Mouse (Mus musculus): ENCODE measurements around the gene Trf. TPM values are rescaled to one million over a fixed set of nuclear protein-coding genes. Genes with fewer than 3 reads are reported as not detected.

Gene Trf
- polyA plus RNA-seq, 1 experiment from 2014 or later, result 83.4 TPM

DNA sequence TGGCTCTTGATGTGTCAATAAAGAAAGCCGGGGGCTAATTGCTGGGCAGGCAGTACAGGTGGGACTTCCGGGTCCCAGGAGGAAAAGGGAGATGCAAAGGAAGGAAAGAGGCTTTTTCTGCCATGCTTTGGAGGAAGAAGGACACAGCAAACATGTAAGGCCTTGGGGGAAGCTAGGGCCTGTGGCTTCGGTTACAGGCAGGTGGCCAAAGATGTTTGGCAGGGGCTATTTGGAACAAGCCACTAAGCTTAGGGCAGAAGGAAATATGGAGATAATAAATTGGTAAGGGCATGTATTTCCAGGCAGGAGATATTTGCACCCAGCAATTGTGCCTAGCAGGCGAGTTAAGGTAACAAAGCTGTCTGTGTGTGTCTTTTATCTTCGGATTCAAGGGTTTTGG lies 22.7 kb upstream of the Trf start:
- ATAC-seq (ENCODE audit: low FRiP score, low TSS enrichment) (no peak), DNase-seq (ENCODE audit: low spot score) (no peak)
- TF ChIP-seq EP300 (optimal IDR thresholded peaks at IDR 0.05) (no peak), CTCF (IDR thresholded peaks at IDR 0.05; ENCODE audit: low read depth) (no peak)
- Histone ChIP-seq H3K9ac (ENCODE audit: low read length) (no peak overlapping the region), H3K27ac (replicated peaks) (no peak overlapping the region), H3K4me1 (replicated peaks; ENCODE audit: control insufficient read depth, insufficient read depth) (no peaks in the 10 kb centered on the region), H3K9me3 (ENCODE audit: control insufficient read depth, low read length) (no peaks in the 10 kb centered on the region), H3K4me2 (replicated peaks; ENCODE audit: low read depth) (no peak overlapping the region), H3K27me3 (ENCODE audit: control insufficient read depth, insufficient read depth, low read length) (no peaks in the 10 kb centered on the region), H3K36me3 (ENCODE audit: control insufficient read depth, insufficient read depth, low read length) (no peaks in the 10 kb centered on the region), H3K4me3 (ENCODE audit: low read depth, low read length) (no peak overlapping the region)
- 76% methylated on average over 5 of the region's 5 CpGs for WGBS

DNA sequence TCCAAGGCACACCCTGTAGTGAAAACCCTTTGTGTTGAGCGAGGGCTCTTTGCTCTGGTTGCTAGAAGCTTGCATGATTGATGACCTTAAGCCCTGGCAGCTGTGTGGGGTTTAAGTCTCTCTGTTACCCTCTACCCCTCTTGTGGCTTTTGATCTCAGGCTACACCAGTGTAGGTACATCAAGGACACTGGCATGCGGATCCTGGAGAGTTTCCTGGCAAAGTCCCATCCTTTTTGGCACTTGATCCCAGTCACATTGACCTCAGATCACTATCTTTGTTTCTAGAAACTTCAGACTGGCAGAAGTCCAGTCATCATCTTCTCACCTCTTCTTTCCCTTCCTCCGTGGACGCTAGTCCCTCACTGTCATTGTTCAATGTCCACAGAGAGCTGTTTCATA lies 18.4 kb upstream of the Trf start:
- H3K4me3 ChIP-seq (ENCODE audit: low read depth, low read length), result no peak overlapping the region
- no peak overlapping the region for H3K27ac ChIP-seq (replicated peaks)
- H3K4me1 ChIP-seq (replicated peaks; ENCODE audit: control insufficient read depth, insufficient read depth), result no peaks in the 10 kb centered on the region
- no peaks in the 10 kb centered on the region for H3K36me3 ChIP-seq (ENCODE audit: control insufficient read depth, insufficient read depth, low read length)
- no peaks in the 10 kb centered on the region for H3K9me3 ChIP-seq (ENCODE audit: control insufficient read depth, low read length)
- TF ChIP-seq CTCF (IDR thresholded peaks at IDR 0.05; ENCODE audit: low read depth) (no peak), EP300 (optimal IDR thresholded peaks at IDR 0.05) (no peak)
- no peak overlapping the region for H3K9ac ChIP-seq (ENCODE audit: low read length)
- no peaks in the 10 kb centered on the region for H3K27me3 ChIP-seq (ENCODE audit: control insufficient read depth, insufficient read depth, low read length)
- DNase-seq (ENCODE audit: low spot score) (no peak), ATAC-seq (ENCODE audit: low FRiP score, low TSS enrichment) (no peak)
- WGBS, result 32% methylated on average over 4 of the region's 4 CpGs
- no peak overlapping the region for H3K4me2 ChIP-seq (replicated peaks; ENCODE audit: low read depth)

DNA sequence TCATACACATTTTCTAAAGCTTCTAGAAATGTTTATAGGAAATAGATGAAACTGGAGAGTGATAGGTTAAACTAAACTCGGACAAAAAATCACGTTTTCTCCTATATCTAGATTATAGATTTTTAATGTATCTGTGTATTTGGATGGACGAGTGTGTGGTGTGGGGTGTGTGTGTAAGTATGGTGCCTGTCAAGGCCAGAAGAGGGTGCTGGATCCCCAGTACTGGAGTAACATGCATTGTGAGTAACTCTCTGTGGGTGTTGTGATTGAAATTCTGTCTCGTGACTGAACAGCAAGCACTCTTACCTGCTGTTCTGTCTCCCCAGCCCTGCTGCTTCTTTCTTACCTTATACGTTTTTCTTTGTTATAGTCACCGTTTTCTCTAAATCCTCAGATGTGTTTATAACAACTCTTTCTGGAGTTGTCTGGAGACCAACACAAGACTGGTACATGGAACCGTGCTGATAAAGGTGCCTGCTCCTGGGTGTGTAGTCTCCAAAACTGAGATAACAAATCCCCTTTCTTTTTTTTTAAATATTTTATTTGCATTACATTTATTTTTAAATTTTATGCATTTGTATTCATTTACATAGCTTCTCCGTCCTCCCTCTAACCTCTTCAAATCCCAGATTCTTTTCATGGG lies 16.4 kb upstream of the Trf start:
- H3K4me2 ChIP-seq (replicated peaks; ENCODE audit: low read depth), result no peak overlapping the region
- H3K9ac ChIP-seq (ENCODE audit: low read length), result no peak overlapping the region
- H3K9me3 ChIP-seq (ENCODE audit: control insufficient read depth, low read length), result no peaks in the 10 kb centered on the region
- H3K4me1 ChIP-seq (replicated peaks; ENCODE audit: control insufficient read depth, insufficient read depth), result no peaks in the 10 kb centered on the region
- WGBS, result 74% methylated on average over 8 of the region's 8 CpGs
- H3K27me3 ChIP-seq (ENCODE audit: control insufficient read depth, insufficient read depth, low read length), result no peaks in the 10 kb centered on the region
- H3K27ac ChIP-seq (replicated peaks), result no peak overlapping the region
- DNase-seq (ENCODE audit: low spot score) (no peak), ATAC-seq (ENCODE audit: low FRiP score, low TSS enrichment) (no peak)
- no peaks in the 10 kb centered on the region for H3K36me3 ChIP-seq (ENCODE audit: control insufficient read depth, insufficient read depth, low read length)
- TF ChIP-seq EP300 (optimal IDR thresholded peaks at IDR 0.05), result no peak
- peak; percentile 41 for TF ChIP-seq CTCF (IDR thresholded peaks at IDR 0.05; ENCODE audit: low read depth)
- H3K4me3 ChIP-seq (ENCODE audit: low read depth, low read length), result no peak overlapping the region

DNA sequence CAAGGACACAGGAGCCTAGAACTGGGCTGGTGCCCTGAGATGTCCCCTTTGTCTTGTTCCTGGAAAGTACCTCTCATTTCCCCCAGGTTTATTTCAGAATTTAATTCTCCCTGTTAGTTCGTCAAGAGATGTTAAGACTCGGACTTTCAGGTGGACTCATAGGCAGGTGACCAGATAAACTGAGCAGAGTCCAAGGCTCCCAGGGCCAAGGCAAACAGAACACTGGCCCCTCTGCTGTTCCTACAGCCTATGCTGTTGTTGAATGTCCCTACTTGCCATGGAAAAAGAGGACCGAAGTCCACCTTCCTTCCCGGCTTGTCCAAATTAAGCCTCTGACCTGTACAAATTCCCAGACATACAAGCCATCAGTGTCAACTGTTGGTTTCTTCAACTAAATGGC lies 13.4 kb upstream of the Trf start:
- ATAC-seq (ENCODE audit: low FRiP score, low TSS enrichment) (no peak), DNase-seq (ENCODE audit: low spot score) (no peak)
- Histone ChIP-seq H3K9me3 (ENCODE audit: control insufficient read depth, low read length) (no peaks in the 10 kb centered on the region), H3K4me2 (replicated peaks; ENCODE audit: low read depth) (no peak overlapping the region), H3K9ac (ENCODE audit: low read length) (no peak overlapping the region), H3K27ac (replicated peaks) (no peak overlapping the region), H3K4me3 (ENCODE audit: low read depth, low read length) (no peak overlapping the region), H3K27me3 (ENCODE audit: control insufficient read depth, insufficient read depth, low read length) (no peaks in the 10 kb centered on the region), H3K4me1 (replicated peaks; ENCODE audit: control insufficient read depth, insufficient read depth) (no peaks in the 10 kb centered on the region), H3K36me3 (ENCODE audit: control insufficient read depth, insufficient read depth, low read length) (no peaks in the 10 kb centered on the region)
- 76% methylated on average over 4 of the region's 4 CpGs for WGBS
- TF ChIP-seq EP300 (optimal IDR thresholded peaks at IDR 0.05) (no peak), CTCF (IDR thresholded peaks at IDR 0.05; ENCODE audit: low read depth) (no peak)

DNA sequence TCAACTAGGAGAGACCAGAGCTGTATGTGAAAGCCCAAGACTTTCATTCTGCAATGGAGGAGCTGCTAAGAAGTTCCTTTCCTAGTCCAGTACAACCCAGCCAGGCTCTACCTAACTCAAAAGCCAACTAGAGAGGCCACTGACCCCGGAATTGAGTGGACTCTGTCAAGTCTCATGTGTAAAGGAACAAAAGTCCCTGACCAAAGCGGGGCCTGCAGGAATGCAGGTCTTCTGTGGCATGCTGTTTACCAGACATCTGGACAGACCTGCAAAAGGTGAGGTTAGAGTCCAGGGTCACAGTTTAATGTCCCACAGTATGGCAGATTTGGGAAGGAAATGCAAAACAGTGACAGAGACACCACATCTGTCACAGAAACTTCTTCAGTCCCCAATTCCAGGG lies 11.0 kb upstream of the Trf start:
- Histone ChIP-seq H3K27me3 (ENCODE audit: control insufficient read depth, insufficient read depth, low read length) (no peaks in the 10 kb centered on the region), H3K36me3 (ENCODE audit: control insufficient read depth, insufficient read depth, low read length) (no peaks in the 10 kb centered on the region), H3K9me3 (ENCODE audit: control insufficient read depth, low read length) (no peaks in the 10 kb centered on the region), H3K27ac (replicated peaks) (no peak overlapping the region), H3K4me1 (replicated peaks; ENCODE audit: control insufficient read depth, insufficient read depth) (no peaks in the 10 kb centered on the region), H3K4me3 (ENCODE audit: low read depth, low read length) (no peak overlapping the region), H3K4me2 (replicated peaks; ENCODE audit: low read depth) (no peak overlapping the region), H3K9ac (ENCODE audit: low read length) (no peak overlapping the region)
- 57% methylated on average over 2 of the region's 2 CpGs for WGBS
- ATAC-seq (ENCODE audit: low FRiP score, low TSS enrichment) (no peak), DNase-seq (ENCODE audit: low spot score) (no peak)
- TF ChIP-seq CTCF (IDR thresholded peaks at IDR 0.05; ENCODE audit: low read depth), result no peak
- no peak for TF ChIP-seq EP300 (optimal IDR thresholded peaks at IDR 0.05)

DNA sequence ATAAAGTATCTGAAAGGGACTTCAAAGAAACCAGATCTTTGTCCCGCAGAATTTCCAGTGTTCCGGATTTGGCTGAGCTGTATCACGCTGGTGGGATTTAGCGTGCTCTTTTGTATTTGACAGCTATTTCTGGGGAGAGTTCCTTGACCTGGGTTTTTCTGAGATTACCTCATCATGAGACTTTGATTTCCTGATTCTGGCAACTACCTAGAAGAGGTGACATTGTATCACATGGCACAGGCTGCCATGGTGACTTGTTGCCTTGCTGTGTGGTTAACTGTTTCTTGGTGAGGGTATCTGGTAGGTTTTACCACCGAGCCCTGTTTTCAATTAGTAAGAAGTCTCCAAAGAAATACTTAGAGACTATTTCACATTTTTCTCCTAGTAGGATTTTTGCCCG lies 9.2 kb upstream of the Trf start:
- no peak overlapping the region for H3K9ac ChIP-seq (ENCODE audit: low read length)
- no peak for ATAC-seq (ENCODE audit: low FRiP score, low TSS enrichment)
- WGBS, result 81% methylated on average over 6 of the region's 6 CpGs

More for the DNA sequence above, 9.2 kb upstream of the Trf start:
- Histone ChIP-seq H3K36me3 (ENCODE audit: control insufficient read depth, insufficient read depth, low read length) (no peaks in the 10 kb centered on the region), H3K4me3 (ENCODE audit: low read depth, low read length) (no peak overlapping the region), H3K27me3 (ENCODE audit: control insufficient read depth, insufficient read depth, low read length) (no peaks in the 10 kb centered on the region), H3K4me2 (replicated peaks; ENCODE audit: low read depth) (no peak overlapping the region), H3K4me1 (replicated peaks; ENCODE audit: control insufficient read depth, insufficient read depth) (no peaks in the 10 kb centered on the region), H3K27ac (replicated peaks) (no peak overlapping the region), H3K9me3 (ENCODE audit: control insufficient read depth, low read length) (no peaks in the 10 kb centered on the region)
- no peak for DNase-seq (ENCODE audit: low spot score)
- no peak for TF ChIP-seq CTCF (IDR thresholded peaks at IDR 0.05; ENCODE audit: low read depth)
- TF ChIP-seq EP300 (optimal IDR thresholded peaks at IDR 0.05), result no peak
